Mouse (Mus musculus) hindbrain, embryonic 12.5 days (tissue): ENCODE measurements around the gene Skil. TPM values are rescaled to one million over a fixed set of nuclear protein-coding genes. Genes with fewer than 3 reads are reported as not detected.

Experiments
- ATAC-seq: fragments of 200-750 bp; cut with Nextera tagmentation; 2 replicates; pipeline ENCODE4 v1.8.0; 2017; ENCODE audit warnings: moderate TSS enrichment; ENCODE audit not compliant: low FRiP score
- H3K27ac ChIP-seq: fragments of 300-500 bp; sonication (generic); 2 replicates; pipeline ENCODE4 v1.5.1; 2016; ENCODE audit warnings: mild to moderate bottlenecking
- H3K27me3 ChIP-seq: fragments of 300-500 bp; sonication (generic); 2 replicates; pipeline ENCODE4 v1.6.1; 2016; ENCODE audit warnings: mild to moderate bottlenecking
- H3K36me3 ChIP-seq: fragments of 300-500 bp; sonication (generic); 2 replicates; pipeline ENCODE4 v1.6.1; 2016; ENCODE audit warnings: mild to moderate bottlenecking
- H3K4me1 ChIP-seq: fragments of 300-500 bp; sonication (generic); 2 replicates; pipeline ENCODE4 v1.6.1; 2016
- H3K4me2 ChIP-seq: fragments of 300-500 bp; sonication (generic); replicated peaks from 2 replicates; pipeline ENCODE4 v1.6.1; 2016; ENCODE audit warnings: mild to moderate bottlenecking
- H3K4me3 ChIP-seq: fragments of 300-500 bp; sonication (generic); 2 replicates; pipeline ENCODE4 v1.5.1; 2016; ENCODE audit warnings: mild to moderate bottlenecking
- H3K9ac ChIP-seq: fragments of 300-500 bp; sonication (generic); 2 replicates; pipeline ENCODE4 v1.6.1; 2016; ENCODE audit warnings: mild to moderate bottlenecking, moderate library complexity
- H3K9me3 ChIP-seq: fragments of 300-500 bp; sonication (generic); replicated peaks from 2 replicates; pipeline ENCODE4 v1.6.1; 2016; ENCODE audit warnings: mild to moderate bottlenecking
- WGBS: fragments of 180-500 bp; shearing (Covaris S2); methylation state at CpG from one replicate; pipeline ENCODE4 v1.1.7; 2016; 5-methylcytosine and 5-hydroxymethylcytosine counted together
- polyA plus RNA-seq: library from polyadenylated mRNA; unstranded; fragments of >200 nt; fragmentation: Nextera tagmentation; extraction: Ambion mirVana; gene quantifications from 2 replicates; pipeline ENCODE4 v1.2.1, GENCODE M21; 2016

Skil gene
- polyA plus RNA-seq, 1 experiment from 2014 or later: 52.8 TPM

- Histone ChIP-seq H3K9ac (no peak overlapping the region), H3K4me3 (no peak overlapping the region), H3K27me3 (no peaks in the 10 kb centered on the region), H3K9me3 (no peaks in the 10 kb centered on the region), H3K27ac (no peak overlapping the region), H3K36me3 (no peaks in the 10 kb centered on the region), H3K4me2 (no peak overlapping the region), H3K4me1 (peaks cover 16% of the 10 kb centered on the region; the same call in 1 of the 2 replicates)
- WGBS: 30% methylated on average over 10 of the region's 10 CpGs
- no peak for ATAC-seq
Measured at GRCm38 (mm10) chr3:31088789-31089775, 5.8 kb upstream of the Skil start.

- Histone ChIP-seq H3K4me1 (peaks cover 16% of the 10 kb centered on the region; the same call in 1 of the 2 replicates), H3K4me3 (no peak overlapping the region), H3K9ac (no peak overlapping the region), H3K4me2 (no peak overlapping the region), H3K9me3 (no peaks in the 10 kb centered on the region), H3K36me3 (no peaks in the 10 kb centered on the region), H3K27ac (no peak overlapping the region), H3K27me3 (no peaks in the 10 kb centered on the region)
- 64% methylated on average over 7 of the region's 7 CpGs for whole genome bisulfite sequencing
- no peak for ATAC-seq
Measured at GRCm38 (mm10) chr3:31089956-31090355, 4.9 kb upstream of the Skil start.

GRCm38 (mm10) chr3:31093196-31093595 lies 1.7 kb upstream of the Skil start:
- Histone ChIP-seq H3K27me3 (no peaks in the 10 kb centered on the region), H3K27ac (peak overlapping the region; percentile 99), H3K36me3 (0 out of 2 replicates have a peak, but pooled peaks cover 3% of the 10 kb centered on the region), H3K4me3 (peak overlapping the region; percentile 97), H3K4me1 (peaks cover 31% of the 10 kb centered on the region), H3K9me3 (no peaks in the 10 kb centered on the region), H3K4me2 (peak overlapping the region; percentile 72), H3K9ac (0 out of 2 replicates have a peak overlapping the region, but pooled peaks have one; percentile 41)
- ATAC-seq: peak; percentile 36
- 3% methylated on average over 13 of the region's 13 CpGs for WGBS

DNA sequence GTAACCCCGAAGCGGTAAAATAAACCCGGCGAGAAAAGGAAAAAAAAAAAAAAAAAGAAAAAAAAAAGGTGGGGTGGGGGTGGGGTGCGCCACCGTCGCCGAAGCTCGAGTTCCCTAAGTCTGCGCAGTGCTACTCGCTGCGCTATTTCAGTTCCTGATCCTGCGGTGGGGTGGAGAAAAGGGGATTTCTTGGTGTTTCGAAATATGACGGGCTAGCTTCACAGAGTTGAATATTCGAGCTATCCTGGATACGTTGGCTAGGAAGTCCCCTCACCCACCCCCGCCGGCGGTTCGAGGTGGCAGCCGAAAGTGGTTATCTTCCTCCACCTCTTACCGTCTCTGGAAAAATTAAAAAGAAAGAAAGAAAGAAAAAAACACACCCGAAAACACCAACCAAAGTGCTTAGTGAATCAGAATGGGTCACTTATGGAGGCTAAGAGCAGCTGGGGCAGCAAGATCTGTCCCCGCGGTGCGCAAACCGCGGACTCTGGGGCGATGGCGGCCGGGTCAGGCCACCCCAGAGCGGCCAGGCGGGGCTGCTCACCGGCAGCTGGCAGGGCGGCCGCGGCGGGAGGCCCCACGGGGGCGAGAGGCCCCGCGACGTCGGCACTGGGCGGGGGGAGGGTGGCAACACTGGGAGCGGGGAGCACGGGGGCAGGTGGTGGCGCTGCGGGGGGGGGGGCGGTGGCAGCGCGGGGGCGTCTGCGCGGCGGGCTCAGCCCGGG lies 1.1 kb upstream of the Skil start:
- H3K27me3 ChIP-seq: no peaks in the 10 kb centered on the region
- WGBS: under 1% methylated on average over 46 of the region's 58 CpGs
- H3K4me1 ChIP-seq: peaks cover 34% of the 10 kb centered on the region
- H3K9ac ChIP-seq: peak overlapping the region; percentile 97
- peak overlapping the region; percentile 72 for H3K4me2 ChIP-seq
- H3K4me3 ChIP-seq: peak overlapping the region; percentile 97
- H3K36me3 ChIP-seq: 0 out of 2 replicates have a peak, but pooled peaks cover 3% of the 10 kb centered on the region
- H3K27ac ChIP-seq: peak overlapping the region; percentile 99
- ATAC-seq: peak; percentile 43
- no peaks in the 10 kb centered on the region for H3K9me3 ChIP-seq

- no peaks in the 10 kb centered on the region for H3K9me3 ChIP-seq
- peaks cover 41% of the 10 kb centered on the region for H3K4me1 ChIP-seq
- peak overlapping the region; percentile 99 for H3K27ac ChIP-seq
- peak; percentile 42; the same call in 1 of the 2 replicates for ATAC-seq
- no peaks in the 10 kb centered on the region for H3K27me3 ChIP-seq
- H3K36me3 ChIP-seq: 0 out of 2 replicates have a peak, but pooled peaks cover 3% of the 10 kb centered on the region
- 2% methylated on average over 17 of the region's 39 CpGs for WGBS
- H3K4me2 ChIP-seq: peak overlapping the region; percentile 72
- H3K4me3 ChIP-seq: peak overlapping the region; percentile 97
- peak overlapping the region; percentile 97 for H3K9ac ChIP-seq
Measured at GRCm38 (mm10) chr3:31095179-31095490, 277 bp downstream of the Skil start.

DNA sequence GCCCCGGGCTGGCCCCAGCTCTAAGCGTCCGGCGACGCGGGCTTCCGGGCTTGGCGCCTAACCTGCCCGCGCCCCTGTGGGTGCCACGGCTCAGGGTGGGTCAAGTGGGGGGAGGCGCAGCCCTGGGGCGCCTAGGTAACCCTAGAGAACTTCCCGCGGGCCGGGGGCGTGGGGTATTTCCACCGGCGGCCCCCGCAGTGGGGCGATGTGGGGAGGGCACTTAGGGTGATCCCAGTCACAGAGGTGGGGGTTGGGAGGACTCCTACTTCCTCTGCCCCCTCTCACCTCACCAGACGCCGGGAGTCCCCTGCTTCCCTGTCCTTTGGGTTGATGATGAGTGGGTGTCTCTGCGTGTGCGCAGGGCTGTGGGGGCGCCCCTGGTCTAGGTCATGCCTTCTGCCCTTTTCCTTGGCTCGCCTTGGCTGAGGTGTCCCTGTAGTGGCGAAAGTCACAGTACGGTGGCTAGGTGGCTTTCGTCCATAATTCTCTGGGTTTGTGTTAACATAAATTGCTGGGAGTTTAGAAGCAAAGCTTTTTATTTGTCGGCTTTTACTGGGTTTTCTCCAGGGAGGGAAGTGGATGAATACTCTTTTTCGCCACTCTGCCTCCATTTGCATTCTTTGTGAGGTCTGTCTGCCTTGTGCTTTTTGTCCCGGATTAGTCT lies 765 bp downstream of the Skil start:
- Histone ChIP-seq H3K4me1 (peaks cover 44% of the 10 kb centered on the region), H3K36me3 (0 out of 2 replicates have a peak, but pooled peaks cover 3% of the 10 kb centered on the region), H3K4me2 (peak overlapping the region; percentile 72), H3K27ac (peak overlapping the region; percentile 99), H3K27me3 (no peaks in the 10 kb centered on the region), H3K4me3 (peak overlapping the region; percentile 97), H3K9ac (peak overlapping the region; percentile 97), H3K9me3 (no peaks in the 10 kb centered on the region)
- WGBS: under 1% methylated on average over 33 of the region's 33 CpGs
- ATAC-seq: peak; percentile 3

GRCm38 (mm10) chr3:31096155-31097101 lies 1.6 kb downstream of the Skil start:
- H3K4me1 ChIP-seq: peaks cover 50% of the 10 kb centered on the region

GRCm38 (mm10) chr3:31097102-31097720 lies 2.4 kb downstream of the Skil start:
- WGBS: 85% methylated on average over 13 of the region's 13 CpGs
- no peaks in the 10 kb centered on the region for H3K27me3 ChIP-seq
- H3K4me3 ChIP-seq: peak overlapping the region; percentile 18
- no peak for ATAC-seq
- H3K9me3 ChIP-seq: no peaks in the 10 kb centered on the region
- H3K4me2 ChIP-seq: peak overlapping the region; percentile 46
- peaks cover 52% of the 10 kb centered on the region for H3K4me1 ChIP-seq
- no peak overlapping the region for H3K27ac ChIP-seq
- peak overlapping the region; percentile 27 for H3K9ac ChIP-seq
- H3K36me3 ChIP-seq: 0 out of 2 replicates have a peak, but pooled peaks cover 3% of the 10 kb centered on the region

More at GRCm38 (mm10) chr3:31096155-31097101, 1.6 kb downstream of the Skil start:
- no peak for ATAC-seq
- peak overlapping the region; percentile 99 for H3K27ac ChIP-seq
- WGBS: 43% methylated on average over 10 of the region's 10 CpGs
- H3K4me3 ChIP-seq: peak overlapping the region; percentile 97
- H3K4me2 ChIP-seq: peak overlapping the region; percentile 72
- H3K27me3 ChIP-seq: no peaks in the 10 kb centered on the region
- 0 out of 2 replicates have a peak, but pooled peaks cover 3% of the 10 kb centered on the region for H3K36me3 ChIP-seq
- no peaks in the 10 kb centered on the region for H3K9me3 ChIP-seq
- peak overlapping the region; percentile 97 for H3K9ac ChIP-seq

- Histone ChIP-seq H3K36me3 (0 out of 2 replicates have a peak, but pooled peaks cover 3% of the 10 kb centered on the region), H3K27ac (no peak overlapping the region), H3K4me3 (peak overlapping the region; percentile 18), H3K9ac (peak overlapping the region; percentile 27; the same call in 1 of the 2 replicates), H3K4me2 (peak overlapping the region; percentile 46), H3K4me1 (peaks cover 49% of the 10 kb centered on the region), H3K27me3 (no peaks in the 10 kb centered on the region), H3K9me3 (no peaks in the 10 kb centered on the region)
- WGBS: 63% methylated on average over 11 of the region's 11 CpGs
- no peak for ATAC-seq
Measured at GRCm38 (mm10) chr3:31097976-31098375, 3.1 kb downstream of the Skil start.

- ATAC-seq: no peak
- Histone ChIP-seq H3K4me2 (peak overlapping the region; percentile 46), H3K9me3 (no peaks in the 10 kb centered on the region), H3K4me3 (peak overlapping the region; percentile 8), H3K36me3 (0 out of 2 replicates have a peak, but pooled peaks cover 3% of the 10 kb centered on the region), H3K27me3 (no peaks in the 10 kb centered on the region), H3K4me1 (peaks cover 46% of the 10 kb centered on the region), H3K27ac (no peak overlapping the region), H3K9ac (no peak overlapping the region)
- 78% methylated on average over 1 of the region's 1 CpGs for WGBS
Measured at GRCm38 (mm10) chr3:31098556-31098955, 3.7 kb downstream of the Skil start.
